Mouse (Mus musculus) G1E (cell line): ENCODE results near the gene Mmp8. TPM values are rescaled to one million over a fixed set of nuclear protein-coding genes. Genes with fewer than 3 reads are reported as not detected.
A peak's percentile ranks its signal among the peaks of the same experiment; 100 is the strongest.

ENCODE experiments used
- ATAC-seq: 2 replicates; pipeline ENCODE4 v1.8.0; 2016; ENCODE audit warnings: mild to moderate bottlenecking; ENCODE audit not compliant: insufficient number of reproducible peaks, poor library complexity, low FRiP score, severe bottlenecking; ENCODE audit errors: extremely low read depth
- DNase-seq: peaks from one replicate; pipeline ENCODE4 v3.0.0; 2012; ENCODE audit warnings: low spot score
- H3K27me3 ChIP-seq: 2 replicates; pipeline ENCODE4 v1.6.1; 2012; ENCODE audit warnings: mild to moderate bottlenecking, low read length, inconsistent platforms; ENCODE audit not compliant: insufficient read depth
- H3K36me3 ChIP-seq: replicated peaks from 2 replicates; pipeline ENCODE3; 2012; ENCODE audit warnings: mild to moderate bottlenecking, inconsistent platforms
- H3K4me1 ChIP-seq: 2 replicates; pipeline ENCODE4 v1.6.1; 2012; ENCODE audit warnings: low read depth, low read length, inconsistent platforms, mixed read lengths; ENCODE audit not compliant: insufficient read depth
- H3K4me3 ChIP-seq: 2 replicates; pipeline ENCODE4 v1.5.1; 2012; ENCODE audit warnings: low read depth, mild to moderate bottlenecking, inconsistent platforms, low read length, moderate library complexity, mixed read lengths
- H3K9me3 ChIP-seq: replicated peaks from 2 replicates; pipeline ENCODE4 v1.6.1; 2012; ENCODE audit warnings: inconsistent platforms
- CTCF ChIP-seq: IDR thresholded peaks from 2 replicates; pipeline ENCODE4 v1.5.1; 2012; ENCODE audit warnings: low read depth, low read length, inconsistent platforms, mixed read lengths
- GATA1 ChIP-seq: IDR thresholded peaks from 2 replicates; pipeline ENCODE4 v1.6.1; 2012; ENCODE audit warnings: borderline replicate concordance, low read length, inconsistent platforms, mixed read lengths
- GATA2 ChIP-seq: IDR thresholded peaks from 2 replicates; pipeline ENCODE4 v1.6.1; 2012; ENCODE audit warnings: low read depth, low read length, inconsistent platforms, borderline replicate concordance
- POLR2AphosphoS5 ChIP-seq: IDR thresholded peaks from 2 replicates; pipeline ENCODE4 v1.6.1; 2012; ENCODE audit warnings: low read depth, low read length, inconsistent platforms; ENCODE audit not compliant: insufficient replicate concordance
- TAL1 ChIP-seq: conservative IDR thresholded peaks from 2 replicates; pipeline ENCODE4 v1.6.1; 2012; ENCODE audit warnings: low read depth, low read length, inconsistent platforms, mixed read lengths
- polyA plus RNA-seq: library from polyadenylated mRNA; stranded (reverse); fragments of >175 nt; gene quantifications from 2 replicates; pipeline ENCODE4 v1.2.3, GENCODE M21; 2012
- total RNA-seq, 2 experiments: library from RNA; stranded (forward) in 1 of 2; stranded (reverse) in 1 of 2; fragments of 200-1000 nt in 1 of 2; fragments of >200 nt in 1 of 2; fragmentation: Nextera tagmentation in 1 of 2; gene quantifications; 2 replicates each; pipeline ENCODE4 v1.2.3; 2014 to 2017

Mmp8 gene
- total and polyA plus RNA-seq, 3 experiments: 0.20 to 0.71 TPM; not detected in 1

- Histone ChIP-seq H3K4me1 (peaks cover 5% of the 10 kb centered on the region), H3K36me3 (no peaks in the 10 kb centered on the region), H3K4me3 (no peak overlapping the region), H3K9me3 (no peaks in the 10 kb centered on the region), H3K27me3 (no peaks in the 10 kb centered on the region)
- ATAC-seq (no peak), DNase-seq (no peak)
- TF ChIP-seq CTCF (no peak), TAL1 (no peak), POLR2AphosphoS5 (no peak), GATA2 (no peak), GATA1 (no peak)
These were observed 17.3 kb downstream of the Mmp8 start for GRCm38 (mm10) chr9:7575526-7575925.

DNA sequence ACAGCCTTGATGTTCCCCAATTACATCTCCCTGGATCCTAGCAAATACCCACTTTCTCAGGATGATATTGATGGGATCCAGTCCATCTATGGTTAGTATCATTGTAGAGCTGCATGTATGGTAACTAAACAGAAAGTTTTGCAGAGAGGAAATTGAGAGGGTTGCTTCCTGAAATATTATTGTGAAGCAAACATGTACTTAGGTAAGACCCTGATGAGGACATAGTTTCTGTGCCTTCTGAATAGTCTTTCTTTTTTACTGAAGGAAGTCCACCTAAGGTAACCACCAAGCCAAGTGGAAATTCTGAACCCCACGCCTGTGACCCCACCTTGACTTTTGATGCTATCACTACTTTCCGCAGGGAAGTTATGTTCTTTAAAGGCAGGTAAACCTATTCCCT lies 19.1 kb downstream of the Mmp8 start:
- TF ChIP-seq TAL1: no peak
- no peak for TF ChIP-seq POLR2AphosphoS5
- no peak for TF ChIP-seq GATA2
- no peak for TF ChIP-seq GATA1
- no peak for TF ChIP-seq CTCF
- no peaks in the 10 kb centered on the region for H3K27me3 ChIP-seq
- H3K4me3 ChIP-seq: no peak overlapping the region
- DNase-seq: no peak
- peaks cover 3% of the 10 kb centered on the region for H3K4me1 ChIP-seq
- no peak for ATAC-seq
- no peaks in the 10 kb centered on the region for H3K36me3 ChIP-seq
- no peaks in the 10 kb centered on the region for H3K9me3 ChIP-seq

DNA sequence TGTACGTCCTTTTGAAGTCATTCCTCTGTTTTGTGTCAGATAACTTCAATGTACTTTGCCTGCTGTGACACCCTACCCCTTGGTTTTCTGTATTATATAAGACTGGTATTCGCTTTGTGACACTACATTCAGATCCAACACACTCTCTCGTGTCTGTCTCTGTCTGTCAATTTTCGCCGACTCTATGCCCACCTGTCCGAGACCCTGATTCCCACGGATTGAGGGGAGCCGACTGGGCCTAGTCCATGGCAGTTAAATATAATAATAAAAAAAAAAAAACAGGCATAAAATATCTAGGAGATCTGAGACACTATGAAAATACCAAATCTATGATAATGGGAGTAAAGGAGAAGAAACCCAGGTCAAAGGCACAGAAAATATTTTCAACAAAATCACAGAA lies 31.8 kb downstream of the Mmp8 start:
- no peak for ATAC-seq

DNA sequence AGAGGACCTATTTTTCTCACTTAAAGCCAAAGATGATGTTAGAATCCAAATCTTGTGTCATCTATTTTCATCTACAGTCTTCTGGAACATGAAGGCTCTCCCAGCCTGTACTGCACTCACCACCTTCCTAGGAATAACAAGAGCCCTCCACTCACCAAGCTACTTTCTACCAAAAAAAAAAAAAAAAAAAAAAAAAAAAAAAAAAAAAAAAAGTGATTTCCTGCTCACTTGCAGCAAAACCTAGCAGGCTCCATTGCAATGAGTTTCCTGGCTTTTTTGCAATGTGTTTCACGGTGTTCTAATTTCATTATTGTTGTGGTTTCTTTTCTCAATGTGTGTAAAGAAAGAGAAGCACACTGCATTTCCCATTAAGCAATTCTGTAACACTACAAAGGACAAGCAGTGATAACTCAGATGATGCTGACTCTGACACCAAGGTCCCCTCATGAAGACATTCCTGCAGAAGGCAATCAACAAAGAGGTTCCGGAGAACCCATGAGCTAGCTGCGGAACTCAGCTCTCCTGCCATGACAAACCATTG lies 35.1 kb downstream of the Mmp8 start:
- no peaks in the 10 kb centered on the region for H3K9me3 ChIP-seq
- no peak for ATAC-seq

More for the DNA sequence above, 31.8 kb downstream of the Mmp8 start:
- Histone ChIP-seq H3K9me3 (no peaks in the 10 kb centered on the region), H3K36me3 (no peaks in the 10 kb centered on the region), H3K4me1 (peaks cover 4% of the 10 kb centered on the region), H3K27me3 (no peaks in the 10 kb centered on the region), H3K4me3 (no peak overlapping the region)
- TF ChIP-seq TAL1 (no peak), GATA2 (no peak), POLR2AphosphoS5 (no peak)
- no peak for DNase-seq

DNA sequence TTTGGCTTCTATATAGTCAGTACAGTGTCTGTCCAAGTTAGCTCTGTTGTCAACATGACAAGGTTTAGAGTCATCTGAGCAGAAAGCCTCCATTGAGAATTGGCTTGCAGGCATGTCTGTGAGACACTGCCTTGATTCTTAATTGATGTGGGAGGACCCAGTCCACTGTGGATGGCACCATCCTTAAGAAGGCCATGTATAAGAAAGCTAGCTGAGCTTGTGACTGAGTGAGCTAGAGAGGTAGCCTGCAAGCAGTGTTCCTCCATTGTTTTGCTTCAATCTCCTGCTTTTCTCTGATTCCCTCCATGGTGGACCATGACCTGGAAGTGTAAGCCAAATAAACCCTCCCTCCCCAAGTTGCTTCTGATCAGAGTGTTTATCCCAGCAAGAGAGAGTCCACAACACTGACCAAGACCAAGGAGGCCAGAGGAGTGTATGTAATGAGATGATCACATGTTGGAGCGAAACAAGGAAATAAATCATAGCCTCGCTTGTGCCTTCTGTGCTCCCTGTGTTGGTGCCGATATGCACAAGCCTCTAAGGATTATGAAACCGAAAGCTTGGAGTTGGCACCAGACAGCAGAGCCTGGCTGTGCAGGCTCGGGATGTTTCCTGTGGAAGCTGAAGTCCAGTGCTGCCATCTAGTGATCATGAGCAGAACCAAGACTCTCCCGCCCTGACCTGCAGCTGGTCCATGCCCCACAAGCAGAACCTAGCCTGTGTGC lies 36.7 kb downstream of the Mmp8 start:
- TF ChIP-seq CTCF (peak; percentile 39; the same call in 1 of the 2 replicates), TAL1 (no peak), POLR2AphosphoS5 (no peak)
- peaks cover 8% of the 10 kb centered on the region for H3K4me1 ChIP-seq
- ATAC-seq (peak; percentile 49; the same call in 1 of the 2 replicates), DNase-seq (peak; percentile 9)
- no peaks in the 10 kb centered on the region for H3K36me3 ChIP-seq
- H3K27me3 ChIP-seq: no peaks in the 10 kb centered on the region
- H3K9me3 ChIP-seq: no peaks in the 10 kb centered on the region
- no peak overlapping the region for H3K4me3 ChIP-seq

More for the DNA sequence above, 35.1 kb downstream of the Mmp8 start:
- H3K4me1 ChIP-seq: peaks cover 8% of the 10 kb centered on the region
- no peaks in the 10 kb centered on the region for H3K36me3 ChIP-seq
- DNase-seq: no peak
- TF ChIP-seq TAL1 (no peak), GATA2 (no peak), CTCF (no peak), GATA1 (no peak), POLR2AphosphoS5 (no peak)
- H3K27me3 ChIP-seq: no peaks in the 10 kb centered on the region
- no peak overlapping the region for H3K4me3 ChIP-seq

DNA sequence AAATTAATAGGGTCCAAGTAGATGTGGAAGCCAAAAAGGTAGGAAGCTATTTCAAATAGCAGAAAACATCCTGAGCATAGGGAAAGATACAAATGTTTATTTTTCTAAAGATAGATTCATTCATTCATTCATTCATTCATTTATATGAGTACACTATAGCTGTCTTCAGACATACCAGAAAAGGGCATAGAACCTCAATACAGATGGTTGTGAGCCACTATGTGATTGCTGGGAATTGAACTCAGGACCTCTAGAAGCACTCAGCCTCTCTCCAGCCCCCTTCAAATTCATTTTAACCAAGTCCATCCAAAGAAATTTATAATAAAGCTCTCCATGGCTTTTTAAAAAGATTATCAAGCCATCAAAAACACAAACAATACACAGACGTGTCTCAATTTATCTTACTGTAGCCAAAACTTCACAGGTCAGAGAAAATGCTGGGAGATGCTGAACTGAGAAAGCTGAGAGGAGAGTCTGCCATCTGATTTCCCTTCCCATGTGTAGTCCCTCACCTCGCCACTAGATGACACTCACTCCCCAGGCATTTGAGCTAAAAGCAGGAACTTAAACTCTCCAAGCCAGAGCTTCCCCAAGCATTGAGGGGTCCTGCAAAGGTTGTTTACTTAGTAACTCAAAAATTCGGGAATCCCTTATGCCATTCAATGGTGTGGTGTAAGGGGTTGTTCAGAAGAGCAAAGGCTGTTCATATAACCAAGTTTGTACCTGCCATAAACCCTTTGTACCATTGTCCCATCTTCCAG lies 44.9 kb downstream of the Mmp8 start:
- ATAC-seq: peak; percentile 57; the same call in 1 of the 2 replicates
- Histone ChIP-seq H3K4me1 (no peaks in the 10 kb centered on the region), H3K27me3 (no peaks in the 10 kb centered on the region), H3K9me3 (no peaks in the 10 kb centered on the region), H3K4me3 (no peak overlapping the region), H3K36me3 (no peaks in the 10 kb centered on the region)
- DNase-seq: peak; percentile 25
- TF ChIP-seq CTCF: peak; percentile 90
- TF ChIP-seq POLR2AphosphoS5: no peak
- TF ChIP-seq TAL1: no peak
